Mouse (Mus musculus): ENCODE measurements around the gene Brix1. TPM values are rescaled to one million over a fixed set of nuclear protein-coding genes. Genes with fewer than 3 reads are reported as not detected.

Brix1 gene
- polyA plus RNA-seq, 1 experiment from 2014 or later = 127 TPM

DNA sequence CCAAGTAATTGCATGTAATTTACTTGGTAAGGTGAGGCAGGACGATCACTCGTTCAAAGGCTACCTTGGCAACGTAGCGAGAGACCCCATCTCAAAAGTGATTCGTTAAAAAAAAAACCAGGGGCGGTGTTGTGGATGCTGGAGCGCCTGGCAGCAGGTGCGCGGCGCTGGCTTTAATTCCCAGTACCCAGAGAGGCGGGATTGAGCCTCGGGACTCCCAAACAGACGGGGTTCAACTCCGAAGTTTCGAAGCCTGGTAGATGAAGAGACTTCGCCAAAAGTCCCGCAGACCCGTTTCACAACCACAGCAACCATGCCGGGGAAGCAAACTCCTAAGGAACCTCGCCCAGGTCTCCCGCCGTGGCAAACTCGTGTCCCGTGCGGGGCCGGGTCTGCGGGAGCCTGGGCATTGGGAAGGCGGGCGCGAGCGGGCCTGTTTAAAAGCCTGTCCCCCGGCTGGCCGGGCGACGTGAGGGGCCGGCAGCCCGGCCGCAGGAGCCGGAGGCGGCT, 16.1 kb downstream of the Brix1 start:
- Histone ChIP-seq H3K4me2 (replicated peaks; ENCODE audit: low read depth, low read length) (peak overlapping the region; percentile 83), H3K9ac (ENCODE audit: low read depth, low read length) (peak overlapping the region; percentile 87), H3K27ac (ENCODE audit: low read depth, low read length) (0 out of 2 replicates have a peak overlapping the region, but pooled peaks have one; percentile 37), H3K9me3 (ENCODE audit: control insufficient read depth, low read length) (no peaks in the 10 kb centered on the region), H3K36me3 (ENCODE audit: control insufficient read depth, insufficient read depth, low read length) (peaks cover 3% of the 10 kb centered on the region; the same call in 1 of the 2 replicates), H3K4me1 (ENCODE audit: control insufficient read depth, insufficient read depth, low read length) (no peaks in the 10 kb centered on the region), H3K4me3 (ENCODE audit: low read length) (peak overlapping the region; percentile 81), H3K27me3 (ENCODE audit: control insufficient read depth, insufficient read depth, low read length) (no peaks in the 10 kb centered on the region)
- 0% methylated on average over 30 of the region's 40 CpGs for WGBS
- peak; percentile 28 for ATAC-seq (ENCODE audit: low FRiP score, low TSS enrichment)

DNA sequence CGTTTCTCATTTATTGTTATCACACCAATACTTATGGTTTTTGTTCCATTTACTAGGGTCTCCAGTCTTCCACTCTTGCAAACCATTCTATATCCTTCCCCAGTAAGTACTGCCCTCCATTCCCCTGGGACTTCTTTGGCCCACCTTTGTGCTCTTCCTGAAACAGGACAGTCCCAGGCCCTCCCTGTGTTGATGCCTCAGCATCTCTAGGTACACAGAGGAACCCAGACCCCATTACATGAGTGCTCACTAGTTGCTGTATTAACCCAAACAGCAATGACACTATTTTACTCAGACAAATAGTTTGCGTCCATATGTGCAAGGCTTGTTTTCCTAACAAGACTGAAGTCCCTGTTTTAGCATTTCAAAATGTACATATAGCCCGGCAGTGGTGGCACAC, 17.0 kb downstream of the Brix1 start:
- H3K36me3 ChIP-seq (ENCODE audit: control insufficient read depth, insufficient read depth, low read length) = no peaks in the 10 kb centered on the region
- no peak overlapping the region for H3K27ac ChIP-seq (ENCODE audit: low read depth, low read length)
- no peak overlapping the region for H3K4me3 ChIP-seq (ENCODE audit: low read length)
- no peak overlapping the region for H3K9ac ChIP-seq (ENCODE audit: low read depth, low read length)
- H3K4me2 ChIP-seq (replicated peaks; ENCODE audit: low read depth, low read length) = no peak overlapping the region
- no peaks in the 10 kb centered on the region for H3K27me3 ChIP-seq (ENCODE audit: control insufficient read depth, insufficient read depth, low read length)
- no peaks in the 10 kb centered on the region for H3K9me3 ChIP-seq (ENCODE audit: control insufficient read depth, low read length)
- 83% methylated on average over 3 of the region's 3 CpGs for WGBS
- no peak for ATAC-seq (ENCODE audit: low FRiP score, low TSS enrichment)
- no peaks in the 10 kb centered on the region for H3K4me1 ChIP-seq (ENCODE audit: control insufficient read depth, insufficient read depth, low read length)

- Histone ChIP-seq H3K27ac (ENCODE audit: low read depth, low read length) (no peak overlapping the region), H3K4me2 (replicated peaks; ENCODE audit: low read depth, low read length) (no peak overlapping the region), H3K4me1 (ENCODE audit: control insufficient read depth, insufficient read depth, low read length) (no peaks in the 10 kb centered on the region), H3K9me3 (ENCODE audit: control insufficient read depth, low read length) (no peaks in the 10 kb centered on the region), H3K9ac (ENCODE audit: low read depth, low read length) (no peak overlapping the region), H3K27me3 (ENCODE audit: control insufficient read depth, insufficient read depth, low read length) (no peaks in the 10 kb centered on the region), H3K4me3 (ENCODE audit: low read length) (no peak overlapping the region), H3K36me3 (ENCODE audit: control insufficient read depth, insufficient read depth, low read length) (peaks cover 21% of the 10 kb centered on the region)
- ATAC-seq (ENCODE audit: low FRiP score, low TSS enrichment) = no peak
- 84% methylated on average over 3 of the region's 3 CpGs for WGBS
Measured at GRCm38 (mm10) chr15:10464678-10465077, 21.1 kb downstream of the Brix1 start.

GRCm38 (mm10) chr15:10463555-10463954, 22.2 kb downstream of the Brix1 start:
- H3K9ac ChIP-seq (ENCODE audit: low read depth, low read length) = no peak overlapping the region
- no peak overlapping the region for H3K4me3 ChIP-seq (ENCODE audit: low read length)
- no peak overlapping the region for H3K4me2 ChIP-seq (replicated peaks; ENCODE audit: low read depth, low read length)
- H3K27me3 ChIP-seq (ENCODE audit: control insufficient read depth, insufficient read depth, low read length) = no peaks in the 10 kb centered on the region
- 89% methylated on average over 5 of the region's 5 CpGs for WGBS
- no peak for ATAC-seq (ENCODE audit: low FRiP score, low TSS enrichment)
- no peaks in the 10 kb centered on the region for H3K4me1 ChIP-seq (ENCODE audit: control insufficient read depth, insufficient read depth, low read length)
- H3K36me3 ChIP-seq (ENCODE audit: control insufficient read depth, insufficient read depth, low read length) = peaks cover 30% of the 10 kb centered on the region
- H3K27ac ChIP-seq (ENCODE audit: low read depth, low read length) = no peak overlapping the region
- H3K9me3 ChIP-seq (ENCODE audit: control insufficient read depth, low read length) = no peaks in the 10 kb centered on the region

DNA sequence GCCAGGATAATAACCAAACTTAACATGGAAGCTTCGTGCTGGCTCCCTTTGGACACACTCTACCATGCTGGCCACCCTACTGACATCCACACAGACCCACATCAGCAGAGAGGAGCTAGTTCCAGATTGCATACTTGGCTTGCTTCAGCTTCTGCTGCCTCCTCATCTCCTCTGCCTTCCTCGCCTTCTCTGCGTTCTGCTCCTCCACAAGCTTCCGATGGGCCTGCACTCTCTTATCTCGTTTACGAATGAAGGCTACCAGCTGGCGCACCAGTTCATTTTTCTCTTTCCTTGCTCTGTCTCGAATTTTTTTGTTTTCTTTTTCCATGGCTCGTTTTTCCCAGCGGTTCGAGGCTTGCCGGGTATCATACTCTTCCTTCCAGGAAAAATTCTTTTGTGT, 24.8 kb downstream of the Brix1 start:
- no peak overlapping the region for H3K4me3 ChIP-seq (ENCODE audit: low read length)
- WGBS = 77% methylated on average over 12 of the region's 12 CpGs
- H3K4me1 ChIP-seq (ENCODE audit: control insufficient read depth, insufficient read depth, low read length) = no peaks in the 10 kb centered on the region
- H3K9me3 ChIP-seq (ENCODE audit: control insufficient read depth, low read length) = no peaks in the 10 kb centered on the region
- H3K27me3 ChIP-seq (ENCODE audit: control insufficient read depth, insufficient read depth, low read length) = no peaks in the 10 kb centered on the region
- no peak overlapping the region for H3K9ac ChIP-seq (ENCODE audit: low read depth, low read length)
- no peak for ATAC-seq (ENCODE audit: low FRiP score, low TSS enrichment)
- no peak overlapping the region for H3K27ac ChIP-seq (ENCODE audit: low read depth, low read length)
- no peak overlapping the region for H3K4me2 ChIP-seq (replicated peaks; ENCODE audit: low read depth, low read length)
- H3K36me3 ChIP-seq (ENCODE audit: control insufficient read depth, insufficient read depth, low read length) = peaks cover 34% of the 10 kb centered on the region

GRCm38 (mm10) chr15:10447102-10447501, 38.6 kb downstream of the Brix1 start:
- Histone ChIP-seq H3K36me3 (ENCODE audit: control insufficient read depth, insufficient read depth, low read length) (peaks cover 40% of the 10 kb centered on the region), H3K4me3 (ENCODE audit: low read length) (no peak overlapping the region), H3K27ac (ENCODE audit: low read depth, low read length) (no peak overlapping the region), H3K4me2 (replicated peaks; ENCODE audit: low read depth, low read length) (no peak overlapping the region), H3K27me3 (ENCODE audit: control insufficient read depth, insufficient read depth, low read length) (no peaks in the 10 kb centered on the region), H3K9ac (ENCODE audit: low read depth, low read length) (no peak overlapping the region), H3K4me1 (ENCODE audit: control insufficient read depth, insufficient read depth, low read length) (no peaks in the 10 kb centered on the region), H3K9me3 (ENCODE audit: control insufficient read depth, low read length) (no peaks in the 10 kb centered on the region)
- WGBS = 81% methylated on average over 3 of the region's 3 CpGs
- ATAC-seq (ENCODE audit: low FRiP score, low TSS enrichment) = no peak

DNA sequence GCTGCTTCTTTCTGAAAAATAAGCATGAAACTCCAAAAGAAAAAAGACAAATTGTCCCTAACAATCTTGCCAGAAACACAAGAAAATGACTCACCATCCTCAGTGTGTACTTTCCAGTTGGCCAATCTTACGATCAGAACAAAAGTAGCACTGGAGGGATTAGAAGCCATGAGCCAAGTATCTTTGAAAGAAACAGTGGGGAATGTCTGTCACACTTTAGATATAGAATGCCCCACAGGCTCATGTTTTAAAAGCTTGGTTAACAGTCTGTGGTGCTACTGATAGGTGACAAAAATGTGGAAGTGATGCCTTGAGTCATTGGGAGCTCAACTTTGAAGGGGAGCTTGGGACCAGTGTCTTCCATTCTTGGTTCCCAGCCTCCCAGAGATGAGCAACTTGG, 43.5 kb downstream of the Brix1 start:
- H3K4me1 ChIP-seq (ENCODE audit: control insufficient read depth, insufficient read depth, low read length) = no peaks in the 10 kb centered on the region
- H3K9me3 ChIP-seq (ENCODE audit: control insufficient read depth, low read length) = no peaks in the 10 kb centered on the region
- H3K4me2 ChIP-seq (replicated peaks; ENCODE audit: low read depth, low read length) = no peak overlapping the region
- H3K36me3 ChIP-seq (ENCODE audit: control insufficient read depth, insufficient read depth, low read length) = peaks cover 11% of the 10 kb centered on the region; the same call in 1 of the 2 replicates
- 100% methylated on average over 1 of the region's 1 CpGs for WGBS
- H3K27ac ChIP-seq (ENCODE audit: low read depth, low read length) = no peak overlapping the region
- no peak overlapping the region for H3K4me3 ChIP-seq (ENCODE audit: low read length)
- ATAC-seq (ENCODE audit: low FRiP score, low TSS enrichment) = no peak
- no peak overlapping the region for H3K9ac ChIP-seq (ENCODE audit: low read depth, low read length)
- no peaks in the 10 kb centered on the region for H3K27me3 ChIP-seq (ENCODE audit: control insufficient read depth, insufficient read depth, low read length)

DNA sequence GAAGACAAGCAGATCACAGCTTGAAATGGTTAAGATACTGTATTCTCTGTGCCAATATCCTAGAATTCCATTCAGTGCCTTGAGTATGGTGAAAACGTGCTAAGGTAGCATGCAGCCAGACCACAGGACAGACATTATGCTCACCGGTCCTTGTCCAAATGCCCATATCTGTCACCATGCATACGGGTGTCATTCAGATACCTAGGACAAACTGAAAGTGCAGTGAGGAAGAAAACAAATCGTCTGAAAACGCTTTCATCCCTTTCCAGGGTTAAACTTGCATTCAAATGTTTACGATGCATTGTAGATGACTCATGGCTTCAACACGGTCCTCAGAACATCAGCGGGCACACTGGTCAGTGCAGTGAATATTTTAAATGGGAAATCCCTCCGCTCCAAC, 44.3 kb downstream of the Brix1 start:
- H3K27ac ChIP-seq (ENCODE audit: low read depth, low read length) = no peak overlapping the region
- no peaks in the 10 kb centered on the region for H3K27me3 ChIP-seq (ENCODE audit: control insufficient read depth, insufficient read depth, low read length)
- H3K9ac ChIP-seq (ENCODE audit: low read depth, low read length) = no peak overlapping the region
- no peaks in the 10 kb centered on the region for H3K4me1 ChIP-seq (ENCODE audit: control insufficient read depth, insufficient read depth, low read length)
- H3K4me3 ChIP-seq (ENCODE audit: low read length) = no peak overlapping the region
- H3K4me2 ChIP-seq (replicated peaks; ENCODE audit: low read depth, low read length) = no peak overlapping the region
- peaks cover 7% of the 10 kb centered on the region; the same call in 1 of the 2 replicates for H3K36me3 ChIP-seq (ENCODE audit: control insufficient read depth, insufficient read depth, low read length)
- 89% methylated on average over 9 of the region's 9 CpGs for whole genome bisulfite sequencing
- ATAC-seq (ENCODE audit: low FRiP score, low TSS enrichment) = no peak
- H3K9me3 ChIP-seq (ENCODE audit: control insufficient read depth, low read length) = 0 out of 2 replicates have a peak, but pooled peaks cover 2% of the 10 kb centered on the region

GRCm38 (mm10) chr15:10439963-10440362, 45.8 kb downstream of the Brix1 start:
- no peak overlapping the region for H3K9ac ChIP-seq (ENCODE audit: low read depth, low read length)
- no peak overlapping the region for H3K4me3 ChIP-seq (ENCODE audit: low read length)
- no peak overlapping the region for H3K27ac ChIP-seq (ENCODE audit: low read depth, low read length)
- WGBS = 65% methylated on average over 6 of the region's 6 CpGs
- ATAC-seq (ENCODE audit: low FRiP score, low TSS enrichment) = no peak
- H3K36me3 ChIP-seq (ENCODE audit: control insufficient read depth, insufficient read depth, low read length) = peaks cover 2% of the 10 kb centered on the region; the same call in 1 of the 2 replicates
- H3K4me2 ChIP-seq (replicated peaks; ENCODE audit: low read depth, low read length) = no peak overlapping the region
- no peaks in the 10 kb centered on the region for H3K27me3 ChIP-seq (ENCODE audit: control insufficient read depth, insufficient read depth, low read length)
- H3K4me1 ChIP-seq (ENCODE audit: control insufficient read depth, insufficient read depth, low read length) = no peaks in the 10 kb centered on the region
- 0 out of 2 replicates have a peak, but pooled peaks cover 4% of the 10 kb centered on the region for H3K9me3 ChIP-seq (ENCODE audit: control insufficient read depth, low read length)

Data from kidney, embryonic 14.5 days (tissue).